Mouse (Mus musculus) naive thymus-derived CD4-positive, alpha-beta T cell, adult 2 months (primary cell): ENCODE measurements around the gene Itpripl1.
"Not testable (repeated sequence)": the region's sequence is repeated elsewhere in the genome, so short reads cannot be mapped to it uniquely, and the experiment has no call there.

Source experiments
- DNase-seq: peaks from one replicate; pipeline ENCODE4 v3.0.0-alpha.2; 2011; ENCODE audit warnings: low read depth

The Itpripl1 gene

GRCm38 (mm10) chr2:127090151-127090550 is 53.1 kb downstream of the Itpripl1 start:
- DNase-seq = not testable (repeated sequence)
